Mouse (Mus musculus) MEL (cell line): ENCODE results near the gene Zmym2.
"Not testable (repeated sequence)": the region's sequence is repeated elsewhere in the genome, so short reads cannot be mapped to it uniquely, and the experiment has no call there.

Experiments
- CTCF ChIP-seq, 3 experiments: IDR thresholded peaks in 2 of 3; conservative IDR thresholded peaks in 1 of 3; 2 replicates each; pipeline ENCODE4 v1.5.1; 2011 to 2012; ENCODE audit warnings: low read length in 3 of 3, low read depth in 2 of 3, mild to moderate bottlenecking in 2 of 3, improper control_type of control experiment in 1 of 3, inconsistent platforms in 1 of 3, mixed read lengths in 1 of 3, moderate library complexity in 1 of 3; ENCODE audit not compliant: control insufficient read depth in 1 of 3, insufficient read depth in 1 of 3, poor library complexity in 1 of 3, severe bottlenecking in 1 of 3
- E2F4 ChIP-seq: IDR thresholded peaks from 2 replicates; pipeline ENCODE4 v1.6.1; 2011; ENCODE audit warnings: low read depth, low read length, improper control_type of control experiment, borderline replicate concordance
- EP300 ChIP-seq, 2 experiments: IDR thresholded peaks; 2 replicates each; pipeline ENCODE4 v1.6.1; 2011; ENCODE audit warnings: improper control_type of control experiment in 2 of 2, low read length in 2 of 2, low read depth in 1 of 2, mild to moderate bottlenecking in 1 of 2
- HCFC1 ChIP-seq: IDR thresholded peaks from 2 replicates; pipeline ENCODE4 v1.6.1; 2012; ENCODE audit warnings: low read depth, mild to moderate bottlenecking, inconsistent platforms, low read length, improper control_type of control experiment, moderate library complexity
- POLR2AphosphoS5 ChIP-seq: IDR thresholded peaks from 2 replicates; pipeline ENCODE4 v1.6.1; 2012; ENCODE audit warnings: low read depth, borderline replicate concordance, mild to moderate bottlenecking, inconsistent platforms, low read length, moderate library complexity, mixed read lengths
- TBP ChIP-seq: IDR thresholded peaks from 2 replicates; pipeline ENCODE4 v1.8.0; 2011; ENCODE audit warnings: low read depth, low read length, improper control_type of control experiment

DNA sequence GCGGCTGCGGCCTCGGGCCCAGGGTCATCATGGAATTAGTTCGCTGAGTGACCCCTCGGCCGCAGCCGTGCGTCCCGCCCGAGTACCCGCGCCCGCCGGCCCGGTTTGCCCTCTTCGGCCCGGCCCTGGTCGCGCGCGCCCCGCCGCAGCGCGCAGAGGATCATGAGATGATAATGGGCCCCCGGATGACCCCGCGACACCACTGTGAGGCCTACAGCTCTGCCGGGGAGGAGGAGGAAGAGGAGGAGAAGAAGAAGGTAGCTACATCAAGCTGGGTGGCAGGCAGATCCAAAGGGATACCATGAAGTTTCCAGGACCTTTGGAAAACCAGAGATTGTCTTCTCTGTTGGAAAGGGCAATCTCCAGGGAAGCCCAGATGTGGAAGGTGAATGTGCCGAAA lies 21.3 kb upstream of the Zmym2 start:
- TF ChIP-seq HCFC1; CTCF (IDR thresholded peaks at IDR 0.05 in 2 of 3, conservative IDR thresholded peaks at IDR 0.05 in 1 of 3; ENCODE audit: control insufficient read depth in 1 of 3, insufficient read depth in 1 of 3, low read depth in 2 of 3, low read length in 3 of 3, poor library complexity in 1 of 3, severe bottlenecking in 1 of 3); E2F4; EP300 (IDR thresholded peaks at IDR 0.05; ENCODE audit: low read depth in 1 of 2, low read length in 2 of 2); POLR2AphosphoS5; TBP: not testable (repeated sequence)
